Mouse (Mus musculus) myocyte (in vitro differentiated cells): Measurements from ENCODE around the gene Glipr1l2.

Source experiments
- MAX ChIP-seq: IDR thresholded peaks from one replicate; pipeline ENCODE4 v1.6.1; 2011; ENCODE audit warnings: low read depth, mild to moderate bottlenecking, control low read depth
- MYOD1 ChIP-seq, 3 experiments: IDR thresholded peaks; one replicate each; pipeline ENCODE4 v1.6.1; 2011; ENCODE audit warnings: control low read depth in 2 of 3, low read depth in 2 of 3, mild to moderate bottlenecking in 2 of 3, moderate library complexity in 1 of 3; ENCODE audit not compliant: insufficient read length in 2 of 3, control insufficient read depth in 1 of 3
- POLR2A ChIP-seq: IDR thresholded peaks from one replicate; pipeline ENCODE4 v1.6.1; 2011; ENCODE audit warnings: low read depth, mild to moderate bottlenecking, control low read depth, moderate library complexity; ENCODE audit not compliant: insufficient read length
- POLR2AphosphoS2 ChIP-seq: IDR thresholded peaks from one replicate; pipeline ENCODE4 v1.6.1; 2011; ENCODE audit warnings: low read depth, control low read depth; ENCODE audit not compliant: insufficient read length
- REST ChIP-seq: IDR thresholded peaks from one replicate; pipeline ENCODE4 v1.6.1; 2011; ENCODE audit warnings: mild to moderate bottlenecking, control low read depth, moderate library complexity; ENCODE audit not compliant: insufficient read depth, insufficient read length
- SRF ChIP-seq: IDR thresholded peaks from one replicate; pipeline ENCODE4 v1.6.1; 2011; ENCODE audit warnings: low read depth; ENCODE audit not compliant: control insufficient read depth, insufficient read length
- USF1 ChIP-seq: IDR thresholded peaks from one replicate; pipeline ENCODE4 v1.6.1; 2011; ENCODE audit warnings: low read depth, mild to moderate bottlenecking, control low read depth, moderate library complexity

- TF ChIP-seq POLR2A = no peak
- no peak for TF ChIP-seq MAX
- no peak for TF ChIP-seq MYOD1 (IDR thresholded peaks at IDR 0.05; ENCODE audit: control insufficient read depth in 1 of 3, insufficient read length in 2 of 3, low read depth in 2 of 3)
- TF ChIP-seq SRF = no peak
- no peak for TF ChIP-seq USF1
- no peak for TF ChIP-seq POLR2AphosphoS2
- no peak for TF ChIP-seq REST
These were observed 49.0 kb downstream of the Glipr1l2 start for GRCm38 (mm10) chr10:112132194-112132593.
